ENCODE assay signal across 8 mouse cellular contexts in genomic region chr5:107867970-107868904, GRCm38 (mm10). TPM values are rescaled to one million over a fixed set of nuclear protein-coding genes. Genes with fewer than 3 reads are reported as not detected.
A peak's percentile ranks its signal among the peaks of the same experiment; 100 is the strongest.
DNase-seq lines count a peak whose midpoint lies in the region; ATAC-seq and TF ChIP-seq lines count a peak whose summit lies in the region.

No protein-coding gene starts in this region.

- H3K4me2 ChIP-seq in intestine, embryonic 16.5 days (ENCODE audit: low read depth, low read length), result peak overlapping the region; percentile 67
- peak overlapping the region; percentile 81 for H3K4me2 ChIP-seq in liver, embryonic 12.5 days

- H3K27ac ChIP-seq in left cerebral cortex, adult 2 months, result peak overlapping the region; percentile 78
- H3K27ac ChIP-seq in intestine, embryonic 16.5 days (ENCODE audit: low read length), result peak overlapping the region; percentile 97
- H3K27ac ChIP-seq in liver, embryonic 12.5 days, result peak overlapping the region; percentile 94

- no peaks in the 10 kb centered on the region for H3K36me3 ChIP-seq in intestine, embryonic 16.5 days (ENCODE audit: control insufficient read depth, insufficient read depth, low read length)
- peaks cover 35% of the 10 kb centered on the region for H3K36me3 ChIP-seq in liver, embryonic 12.5 days
- H3K36me3 ChIP-seq in splenic B cell, adult 2 months (ENCODE audit: control insufficient read depth, insufficient read depth, low read length, poor library complexity, severe bottlenecking), result no peaks in the 10 kb centered on the region

- under 1% methylated on average over 78 of the region's 82 CpGs for WGBS in intestine, embryonic 16.5 days
- WGBS in liver, embryonic 12.5 days (ENCODE audit: insufficient replicate concordance), result under 1% methylated on average over 78 of the region's 82 CpGs

- H3K27me3 ChIP-seq in intestine, embryonic 16.5 days (replicated peaks; ENCODE audit: control insufficient read depth, insufficient read depth, low read length), result no peaks in the 10 kb centered on the region
- no peaks in the 10 kb centered on the region for H3K27me3 ChIP-seq in liver, embryonic 12.5 days (replicated peaks)
- H3K27me3 ChIP-seq in splenic B cell, adult 2 months (ENCODE audit: control insufficient read depth, insufficient read depth, low read length, poor library complexity, severe bottlenecking), result no peaks in the 10 kb centered on the region

- H3K9ac ChIP-seq in intestine, embryonic 16.5 days (ENCODE audit: low read depth, low read length), result peak overlapping the region; percentile 93
- H3K9ac ChIP-seq in liver, embryonic 12.5 days, result peak overlapping the region; percentile 98

- intact Hi-C loops in left cerebral cortex, adult 2 months (cut with DNase I), result loop anchor here (5.0 kb wide), 1 partner anchor 66 kb away; no protein-coding TSS in a partner anchor

- DNase-seq in left cerebral cortex, adult 2 months (ENCODE audit: extremely low spot score in 1 of 2, low spot score in 2 of 2), result peak; percentile 38 to 40
- no peak for DNase-seq in left cerebral cortex, adult 9 months (ENCODE audit: low spot score in 2 of 2)
- peak; percentile 78 for DNase-seq in embryo, embryonic 11 days
- DNase-seq in splenic B cell, adult 2 months (ENCODE audit: low read depth, low spot score), result peak; percentile 74

- H3K4me3 ChIP-seq in left cerebral cortex, adult 2 months, result peak overlapping the region; percentile 64
- peak overlapping the region; percentile 66 for H3K4me3 ChIP-seq in intestine, embryonic 16.5 days (ENCODE audit: low read length)
- H3K4me3 ChIP-seq in liver, embryonic 12.5 days, result peak overlapping the region; percentile 86

- H3K4me1 ChIP-seq in intestine, embryonic 16.5 days (ENCODE audit: control insufficient read depth, insufficient read depth, low read length), result peaks cover 11% of the 10 kb centered on the region
- peaks cover 79% of the 10 kb centered on the region for H3K4me1 ChIP-seq in liver, embryonic 12.5 days

- H3K9me3 ChIP-seq in intestine, embryonic 16.5 days (ENCODE audit: control insufficient read depth, low read length), result no peaks in the 10 kb centered on the region
- H3K9me3 ChIP-seq in liver, embryonic 12.5 days (replicated peaks), result no peaks in the 10 kb centered on the region

- no peak for TF ChIP-seq CTCF in left cerebral cortex, adult 2 months (IDR thresholded peaks at IDR 0.05)

- peak; percentile 47 for ATAC-seq in granulocyte monocyte progenitor cell, adult 5-6 weeks (replicated peaks; ENCODE audit: poor library complexity, severe bottlenecking)
- peak; percentile 76 for ATAC-seq in intestine, embryonic 16.5 days
- ATAC-seq in liver, embryonic 12.5 days, result peak; percentile 54
- ATAC-seq in monocyte, adult 5-6 weeks (replicated peaks; ENCODE audit: insufficient number of reproducible peaks, low FRiP score, low TSS enrichment, poor library complexity, severe bottlenecking), result peak; percentile 37; the same call in 1 of the 2 replicates

RNA-seq across cellular contexts. Expression of gene Evi5, which starts 6.7 kb away (rescaled TPM):
- 10 to 100 TPM; 85.7 to 88.7 TPM for total RNA-seq in left cerebral cortex, adult 2 months (2021)
- total RNA-seq in granulocyte monocyte progenitor cell, adult 5-6 weeks (2014; fragmentation: Nextera tagmentation), result 21.4 and 22.4 TPM in 2 replicates
- 10.5 and 14.1 TPM in 2 replicates for total RNA-seq in granulocyte monocyte progenitor cell, adult 5-6 weeks (2017)
- polyA plus RNA-seq in intestine, embryonic 16.5 days (2015; fragmentation: Nextera tagmentation; extraction: Ambion mirVana), result 49.1 and 53.4 TPM in 2 replicates
- 56.5 and 58.5 TPM in 2 replicates for polyA plus RNA-seq in liver, embryonic 12.5 days (2016; fragmentation: Nextera tagmentation; extraction: Ambion mirVana)
- total RNA-seq in monocyte, adult 5-6 weeks (2017), result 29.5 to 30.7 TPM (median 29.8 TPM) in 3 replicates

RNA-seq across cellular contexts. Expression of gene Rpl5, which starts 32.1 kb away (rescaled TPM):
- total RNA-seq in left cerebral cortex, adult 2 months (2021), result 10 to 100 TPM; 53.8 to 61.6 TPM
- total RNA-seq in granulocyte monocyte progenitor cell, adult 5-6 weeks (2014; fragmentation: Nextera tagmentation), result 433 and 504 TPM in 2 replicates
- total RNA-seq in granulocyte monocyte progenitor cell, adult 5-6 weeks (2017), result 310 and 457 TPM in 2 replicates
- polyA plus RNA-seq in intestine, embryonic 16.5 days (2015; fragmentation: Nextera tagmentation; extraction: Ambion mirVana), result 61.6 and 69.3 TPM in 2 replicates
- polyA plus RNA-seq in liver, embryonic 12.5 days (2016; fragmentation: Nextera tagmentation; extraction: Ambion mirVana), result 58.8 and 59.6 TPM in 2 replicates
- 256 to 830 TPM (median 616 TPM) in 3 replicates for total RNA-seq in monocyte, adult 5-6 weeks (2017)

RNA-seq across cellular contexts. Expression of gene Ube2d2b, which starts 38.3 kb away (rescaled TPM):
- total RNA-seq in left cerebral cortex, adult 2 months (2021), result not detected
- not detected in 2 replicates for total RNA-seq in granulocyte monocyte progenitor cell, adult 5-6 weeks (2014; fragmentation: Nextera tagmentation)
- not detected in 2 replicates for total RNA-seq in granulocyte monocyte progenitor cell, adult 5-6 weeks (2017)
- polyA plus RNA-seq in intestine, embryonic 16.5 days (2015; fragmentation: Nextera tagmentation; extraction: Ambion mirVana), result 0.07 TPM in 2 replicates
- 0.39 and 0.45 TPM in 2 replicates for polyA plus RNA-seq in liver, embryonic 12.5 days (2016; fragmentation: Nextera tagmentation; extraction: Ambion mirVana)
- total RNA-seq in monocyte, adult 5-6 weeks (2017), result 0.32 TPM in 1 of 3 replicates, not detected in the others

Comparison
In these comparisons a context has a peak if more than half of its experiments do, and no peak if none do; other contexts are left out.
1. DNase-seq: peak in left cerebral cortex, adult 2 months (2 of 2), embryo, embryonic 11 days (single experiment) and splenic B cell, adult 2 months (single experiment); none in left cerebral cortex, adult 9 months (0 of 2).
2. Peak in every context shown above with its lines, with median percentiles within 50 percentile points of each other: H3K27ac ChIP-seq, H3K4me3 ChIP-seq and ATAC-seq.